Mouse (Mus musculus): ENCODE measurements at regions not wholly inside any gene's neighbourhood (a gene's known extent, or its start where the extent isn't known, plus 50 kb on each side); places are given as distances from the start of the nearest gene placed in this dataset.

- TF ChIP-seq POLR2A (IDR thresholded peaks at IDR 0.05; ENCODE audit: control insufficient read depth, low read depth, low read length), result no peak
- TF ChIP-seq CTCF (IDR thresholded peaks at IDR 0.05; ENCODE audit: control insufficient read depth, insufficient read depth, insufficient replicate concordance, low read depth, low read length), result no peak
Observed at GRCm38 (mm10) chr8:11139294-11139693, 131.0 kb upstream of the Irs2 start.
